Mouse (Mus musculus) cerebellum, adult 2 months (tissue): Measurements from ENCODE around the gene Ap2a2. TPM values are rescaled to one million over a fixed set of nuclear protein-coding genes. Genes with fewer than 3 reads are reported as not detected.

Experiments used
- DNase-seq, 2 experiments: peaks; one replicate each; pipeline ENCODE4 v3.0.0; 2021
- H3K27ac ChIP-seq: fragments of 200-500 bp; 2 replicates; pipeline ENCODE4 v1.5.1; 2012; ENCODE audit warnings: low read length, control low read depth, inconsistent platforms; ENCODE audit not compliant: insufficient read depth
- H3K27me3 ChIP-seq: fragments of 200-500 bp; 2 replicates; pipeline ENCODE4 v1.6.1; 2012; ENCODE audit warnings: inconsistent platforms, mild to moderate bottlenecking, low read length, moderate library complexity; ENCODE audit not compliant: control insufficient read depth, insufficient read depth
- H3K4me1 ChIP-seq: fragments of 200-500 bp; 2 replicates; pipeline ENCODE4 v1.6.1; 2011; ENCODE audit warnings: low read length; ENCODE audit not compliant: control insufficient read depth, insufficient read depth
- H3K4me3 ChIP-seq: fragments of 200-500 bp; replicated peaks from 2 replicates; pipeline ENCODE3; 2011; ENCODE audit warnings: mild to moderate bottlenecking, low read depth, low read length, control low read depth; ENCODE audit not compliant: insufficient read depth
- CTCF ChIP-seq: fragments of 200-500 bp; IDR thresholded peaks from 2 replicates; pipeline ENCODE4 v1.5.1; 2011; ENCODE audit warnings: low read depth, mild to moderate bottlenecking, control low read depth, low read length, moderate library complexity, borderline replicate concordance; ENCODE audit not compliant: insufficient read depth
- POLR2A ChIP-seq: fragments of 200-500 bp; IDR thresholded peaks from 2 replicates; pipeline ENCODE4 v1.6.1; 2011; ENCODE audit warnings: low read length, control low read depth, borderline replicate concordance; ENCODE audit not compliant: insufficient read depth
- WGBS: fragments of 180-500 bp; shearing (Covaris S2); methylation state at CpG from one replicate; pipeline ENCODE4 v1.1.7; 2018; 5-methylcytosine and 5-hydroxymethylcytosine counted together
- polyA plus RNA-seq: library from polyadenylated mRNA; depleted of rRNA; stranded (reverse); fragments of >200 nt; gene quantifications from 2 replicates; pipeline ENCODE4 v1.2.3, GENCODE M21; 2012

The Ap2a2 gene
- polyA plus RNA-seq, 1 experiment, result 96.7 TPM

GRCm38 (mm10) chr7:141525580-141525925 lies 36.4 kb upstream of the Ap2a2 start:
- Histone ChIP-seq H3K4me1 (peaks cover 25% of the 10 kb centered on the region), H3K4me3 (no peak overlapping the region), H3K27me3 (no peaks in the 10 kb centered on the region), H3K27ac (no peak overlapping the region)
- WGBS, result 68% methylated on average over 4 of the region's 4 CpGs
- DNase-seq, result no peak
- no peak for TF ChIP-seq POLR2A
- no peak for TF ChIP-seq CTCF

GRCm38 (mm10) chr7:141535570-141535969 lies 26.4 kb upstream of the Ap2a2 start:
- Histone ChIP-seq H3K4me3 (no peak overlapping the region), H3K4me1 (peaks cover 11% of the 10 kb centered on the region), H3K27me3 (no peaks in the 10 kb centered on the region), H3K27ac (no peak overlapping the region)
- no peak for TF ChIP-seq CTCF
- no peak for TF ChIP-seq POLR2A
- WGBS, result 81% methylated on average over 1 of the region's 1 CpGs
- DNase-seq, result no peak

GRCm38 (mm10) chr7:141538852-141539555 lies 23.0 kb upstream of the Ap2a2 start:
- Histone ChIP-seq H3K27ac (peak overlapping the region; percentile 93), H3K4me1 (peaks cover 24% of the 10 kb centered on the region), H3K4me3 (peak overlapping the region; percentile 99), H3K27me3 (no peaks in the 10 kb centered on the region)
- peak; percentile 32 to 38 for DNase-seq
- 8% methylated on average over 18 of the region's 18 CpGs for WGBS
- no peak for TF ChIP-seq POLR2A
- TF ChIP-seq CTCF, result no peak

GRCm38 (mm10) chr7:141539556-141540311 lies 22.2 kb upstream of the Ap2a2 start, which contains the start of gene Chid1:
Gene Chid1, minus strand, starts transcription at chr7:141539857.
- TF ChIP-seq POLR2A (peak; percentile 92), CTCF (no peak)
- Histone ChIP-seq H3K4me1 (peaks cover 24% of the 10 kb centered on the region), H3K27ac (peak within 1 kb of the TSS; percentile 100), H3K4me3 (peak within 1 kb of the TSS; percentile 99), H3K27me3 (no peaks in the 10 kb centered on the region)
- DNase-seq, result peak; percentile 99
- under 1% methylated on average over 46 of the region's 46 CpGs for WGBS

GRCm38 (mm10) chr7:141540312-141541081 lies 21.5 kb upstream of the Ap2a2 start:
- no peaks in the 10 kb centered on the region for H3K27me3 ChIP-seq
- peak overlapping the region; percentile 100 for H3K27ac ChIP-seq
- TF ChIP-seq CTCF, result no peak
- TF ChIP-seq POLR2A, result peak; percentile 26; the same call in 1 of the 2 replicates
- H3K4me3 ChIP-seq, result peak overlapping the region; percentile 99
- WGBS, result 16% methylated on average over 13 of the region's 13 CpGs
- DNase-seq, result peak; percentile 93 to 95
- H3K4me1 ChIP-seq, result peaks cover 24% of the 10 kb centered on the region

GRCm38 (mm10) chr7:141541681-141542080 lies 20.3 kb upstream of the Ap2a2 start:
- H3K4me1 ChIP-seq, result peaks cover 24% of the 10 kb centered on the region
- no peaks in the 10 kb centered on the region for H3K27me3 ChIP-seq
- TF ChIP-seq CTCF (no peak), POLR2A (no peak)
- DNase-seq, result no peak
- no peak overlapping the region for H3K4me3 ChIP-seq
- H3K27ac ChIP-seq, result peak overlapping the region; percentile 58; the same call in 1 of the 2 replicates
- WGBS, result 88% methylated on average over 4 of the region's 4 CpGs

- WGBS, result 21% methylated on average over 2 of the region's 2 CpGs
- Histone ChIP-seq H3K4me1 (peaks cover 24% of the 10 kb centered on the region), H3K27ac (peak overlapping the region; percentile 66; the same call in 1 of the 2 replicates), H3K27me3 (no peaks in the 10 kb centered on the region), H3K4me3 (no peak overlapping the region)
- TF ChIP-seq CTCF, result no peak
- no peak for TF ChIP-seq POLR2A
- no peak for DNase-seq
Observed at GRCm38 (mm10) chr7:141542588-141542987, 19.4 kb upstream of the Ap2a2 start.

GRCm38 (mm10) chr7:141544654-141545053 lies 17.3 kb upstream of the Ap2a2 start:
- Histone ChIP-seq H3K4me1 (peaks cover 20% of the 10 kb centered on the region), H3K27ac (no peak overlapping the region), H3K27me3 (no peaks in the 10 kb centered on the region), H3K4me3 (no peak overlapping the region)
- WGBS, result 36% methylated on average over 4 of the region's 4 CpGs
- peak; percentile 50 to 60 for DNase-seq
- TF ChIP-seq CTCF (no peak), POLR2A (no peak)
